Mouse (Mus musculus): ENCODE data around the gene Adk. TPM values are rescaled to one million over a fixed set of nuclear protein-coding genes. Genes with fewer than 3 reads are reported as not detected.

The Adk gene
- polyA plus RNA-seq, 1 experiment = 7.7 TPM

- TF ChIP-seq POLR2A (IDR thresholded peaks at IDR 0.05; ENCODE audit: low read depth, low read length) (no peak), CTCF (IDR thresholded peaks at IDR 0.05; ENCODE audit: extremely low read depth, insufficient read depth, insufficient read length, insufficient replicate concordance) (no peak)
- Histone ChIP-seq H3K36me3 (ENCODE audit: control insufficient read depth, insufficient read depth, low read length) (no peaks in the 10 kb centered on the region), H3K27me3 (ENCODE audit: control insufficient read depth, insufficient read depth, low read length) (no peaks in the 10 kb centered on the region), H3K27ac (ENCODE audit: insufficient read depth, low read length) (no peak overlapping the region), H3K4me3 (ENCODE audit: extremely low read depth, insufficient read depth, insufficient read length) (no peak overlapping the region), H3K4me1 (ENCODE audit: control insufficient read depth, insufficient read depth, insufficient read length) (no peaks in the 10 kb centered on the region)
- DNase-seq (ENCODE audit: low read depth in 1 of 2, low spot score in 2 of 2) = no peak
- WGBS = 90% methylated on average over 2 of the region's 2 CpGs
Measured at GRCm38 (mm10) chr14:21237051-21237450, 184.7 kb downstream of the Adk start.

GRCm38 (mm10) chr14:21241105-21241504, 188.7 kb downstream of the Adk start:
- H3K27me3 ChIP-seq (ENCODE audit: control insufficient read depth, insufficient read depth, low read length) = no peaks in the 10 kb centered on the region
- 91% methylated on average over 5 of the region's 5 CpGs for WGBS
- no peaks in the 10 kb centered on the region for H3K36me3 ChIP-seq (ENCODE audit: control insufficient read depth, insufficient read depth, low read length)
- no peak overlapping the region for H3K4me3 ChIP-seq (ENCODE audit: extremely low read depth, insufficient read depth, insufficient read length)
- H3K27ac ChIP-seq (ENCODE audit: insufficient read depth, low read length) = no peak overlapping the region
- H3K4me1 ChIP-seq (ENCODE audit: control insufficient read depth, insufficient read depth, insufficient read length) = no peaks in the 10 kb centered on the region
- no peak for DNase-seq (ENCODE audit: low read depth in 1 of 2, low spot score in 2 of 2)
- TF ChIP-seq CTCF (IDR thresholded peaks at IDR 0.05; ENCODE audit: extremely low read depth, insufficient read depth, insufficient read length, insufficient replicate concordance) (no peak), POLR2A (IDR thresholded peaks at IDR 0.05; ENCODE audit: low read depth, low read length) (no peak)

GRCm38 (mm10) chr14:21251386-21251785, 199.0 kb downstream of the Adk start:
- Histone ChIP-seq H3K4me3 (ENCODE audit: extremely low read depth, insufficient read depth, insufficient read length) (no peak overlapping the region), H3K4me1 (ENCODE audit: control insufficient read depth, insufficient read depth, insufficient read length) (no peaks in the 10 kb centered on the region), H3K27me3 (ENCODE audit: control insufficient read depth, insufficient read depth, low read length) (no peaks in the 10 kb centered on the region), H3K27ac (ENCODE audit: insufficient read depth, low read length) (no peak overlapping the region), H3K36me3 (ENCODE audit: control insufficient read depth, insufficient read depth, low read length) (no peaks in the 10 kb centered on the region)
- no peak for DNase-seq (ENCODE audit: low read depth in 1 of 2, low spot score in 2 of 2)
- TF ChIP-seq POLR2A (IDR thresholded peaks at IDR 0.05; ENCODE audit: low read depth, low read length) (no peak), CTCF (IDR thresholded peaks at IDR 0.05; ENCODE audit: extremely low read depth, insufficient read depth, insufficient read length, insufficient replicate concordance) (no peak)
- WGBS = 93% methylated on average over 5 of the region's 5 CpGs

- 90% methylated on average over 7 of the region's 7 CpGs for WGBS
- TF ChIP-seq POLR2A (IDR thresholded peaks at IDR 0.05; ENCODE audit: low read depth, low read length) (no peak), CTCF (IDR thresholded peaks at IDR 0.05; ENCODE audit: extremely low read depth, insufficient read depth, insufficient read length, insufficient replicate concordance) (no peak)
- no peak for DNase-seq (ENCODE audit: low read depth in 1 of 2, low spot score in 2 of 2)
- Histone ChIP-seq H3K27ac (ENCODE audit: insufficient read depth, low read length) (no peak overlapping the region), H3K4me3 (ENCODE audit: extremely low read depth, insufficient read depth, insufficient read length) (no peak overlapping the region), H3K4me1 (ENCODE audit: control insufficient read depth, insufficient read depth, insufficient read length) (no peaks in the 10 kb centered on the region), H3K36me3 (ENCODE audit: control insufficient read depth, insufficient read depth, low read length) (no peaks in the 10 kb centered on the region), H3K27me3 (ENCODE audit: control insufficient read depth, insufficient read depth, low read length) (no peaks in the 10 kb centered on the region)
Measured at GRCm38 (mm10) chr14:21252326-21252886, 200.0 kb downstream of the Adk start.

- TF ChIP-seq CTCF (IDR thresholded peaks at IDR 0.05; ENCODE audit: extremely low read depth, insufficient read depth, insufficient read length, insufficient replicate concordance) = no peak
- no peak for TF ChIP-seq POLR2A (IDR thresholded peaks at IDR 0.05; ENCODE audit: low read depth, low read length)
- H3K27me3 ChIP-seq (ENCODE audit: control insufficient read depth, insufficient read depth, low read length) = no peaks in the 10 kb centered on the region
- no peaks in the 10 kb centered on the region for H3K4me1 ChIP-seq (ENCODE audit: control insufficient read depth, insufficient read depth, insufficient read length)
- 88% methylated on average over 5 of the region's 5 CpGs for WGBS
- H3K27ac ChIP-seq (ENCODE audit: insufficient read depth, low read length) = no peak overlapping the region
- no peak for DNase-seq (ENCODE audit: low read depth in 1 of 2, low spot score in 2 of 2)
- no peak overlapping the region for H3K4me3 ChIP-seq (ENCODE audit: extremely low read depth, insufficient read depth, insufficient read length)
- no peaks in the 10 kb centered on the region for H3K36me3 ChIP-seq (ENCODE audit: control insufficient read depth, insufficient read depth, low read length)
Measured at GRCm38 (mm10) chr14:21253321-21253992, 201.1 kb downstream of the Adk start.

GRCm38 (mm10) chr14:21253993-21254339, 201.6 kb downstream of the Adk start:
- TF ChIP-seq CTCF (IDR thresholded peaks at IDR 0.05; ENCODE audit: extremely low read depth, insufficient read depth, insufficient read length, insufficient replicate concordance) = no peak
- no peak for TF ChIP-seq POLR2A (IDR thresholded peaks at IDR 0.05; ENCODE audit: low read depth, low read length)
- no peak for DNase-seq (ENCODE audit: low read depth in 1 of 2, low spot score in 2 of 2)
- Histone ChIP-seq H3K36me3 (ENCODE audit: control insufficient read depth, insufficient read depth, low read length) (no peaks in the 10 kb centered on the region), H3K27me3 (ENCODE audit: control insufficient read depth, insufficient read depth, low read length) (no peaks in the 10 kb centered on the region), H3K27ac (ENCODE audit: insufficient read depth, low read length) (no peak overlapping the region), H3K4me3 (ENCODE audit: extremely low read depth, insufficient read depth, insufficient read length) (no peak overlapping the region), H3K4me1 (ENCODE audit: control insufficient read depth, insufficient read depth, insufficient read length) (no peaks in the 10 kb centered on the region)
- 84% methylated on average over 2 of the region's 2 CpGs for WGBS

- DNase-seq (ENCODE audit: low read depth in 1 of 2, low spot score in 2 of 2) = no peak
- no peak for TF ChIP-seq CTCF (IDR thresholded peaks at IDR 0.05; ENCODE audit: extremely low read depth, insufficient read depth, insufficient read length, insufficient replicate concordance)
- no peak for TF ChIP-seq POLR2A (IDR thresholded peaks at IDR 0.05; ENCODE audit: low read depth, low read length)
- Histone ChIP-seq H3K4me3 (ENCODE audit: extremely low read depth, insufficient read depth, insufficient read length) (no peak overlapping the region), H3K27ac (ENCODE audit: insufficient read depth, low read length) (no peak overlapping the region), H3K4me1 (ENCODE audit: control insufficient read depth, insufficient read depth, insufficient read length) (no peaks in the 10 kb centered on the region), H3K27me3 (ENCODE audit: control insufficient read depth, insufficient read depth, low read length) (no peaks in the 10 kb centered on the region), H3K36me3 (ENCODE audit: control insufficient read depth, insufficient read depth, low read length) (no peaks in the 10 kb centered on the region)
- 90% methylated on average over 8 of the region's 8 CpGs for WGBS
Measured at GRCm38 (mm10) chr14:21268229-21268628, 215.9 kb downstream of the Adk start.

Measured in spleen, adult 2 months (tissue).